Mouse (Mus musculus) MEL (cell line): Measurements from ENCODE around the gene Spag9. TPM values are rescaled to one million over a fixed set of nuclear protein-coding genes. Genes with fewer than 3 reads are reported as not detected.

Experiments used
- DNase-seq: peaks from one replicate; pipeline ENCODE4 v3.0.0; 2011; ENCODE audit warnings: low read depth, low spot score
- H3K27ac ChIP-seq: 2 replicates; pipeline ENCODE4 v1.5.1; 2012; ENCODE audit warnings: low read depth, mild to moderate bottlenecking, control low read depth, low read length, moderate library complexity; ENCODE audit not compliant: control insufficient read depth
- H3K27me3 ChIP-seq, 2 experiments: fragments of 150-350 bp in 1 of 2; sonication (generic) in 1 of 2; 2 replicates each; pipeline ENCODE4 v1.6.1; 2012; ENCODE audit warnings: low read length in 2 of 2, mild to moderate bottlenecking in 2 of 2, improper control_type of control experiment in 1 of 2, moderate library complexity in 1 of 2; ENCODE audit not compliant: insufficient read depth in 2 of 2, control insufficient read depth in 1 of 2
- H3K36me3 ChIP-seq, 2 experiments: 2 replicates each; pipeline ENCODE4 v1.6.1; 2012 to 2014; ENCODE audit warnings: low read length in 2 of 2, improper control_type of control experiment in 1 of 2, inconsistent platforms in 1 of 2, mild to moderate bottlenecking in 1 of 2; ENCODE audit not compliant: insufficient read depth in 2 of 2, control insufficient read depth in 1 of 2
- H3K4me1 ChIP-seq, 2 experiments: fragments of 150-350 bp in 1 of 2; sonication (generic) in 1 of 2; 2 replicates each; pipeline ENCODE4 v1.6.1; 2012; ENCODE audit warnings: low read length in 2 of 2, improper control_type of control experiment in 1 of 2, mild to moderate bottlenecking in 1 of 2; ENCODE audit not compliant: insufficient read depth in 2 of 2, control insufficient read depth in 1 of 2
- H3K4me3 ChIP-seq, 2 experiments: fragments of 150-350 bp in 1 of 2; sonication (generic) in 1 of 2; 2 replicates each; pipeline ENCODE4 v1.5.1; 2012; ENCODE audit warnings: low read depth in 2 of 2, low read length in 2 of 2, mild to moderate bottlenecking in 2 of 2, moderate library complexity in 2 of 2, control low read depth in 1 of 2, improper control_type of control experiment in 1 of 2; ENCODE audit not compliant: control insufficient read depth in 1 of 2, insufficient read depth in 1 of 2
- H3K79me2 ChIP-seq: 2 replicates; pipeline ENCODE4 v1.6.1; 2012; ENCODE audit warnings: mild to moderate bottlenecking, low read length, moderate library complexity; ENCODE audit not compliant: control insufficient read depth, poor library complexity, insufficient read depth
- H3K9ac ChIP-seq: 2 replicates; pipeline ENCODE4 v1.6.1; 2012; ENCODE audit warnings: low read depth, mild to moderate bottlenecking, control low read depth, low read length, moderate library complexity; ENCODE audit not compliant: control insufficient read depth, poor library complexity, severe bottlenecking
- H3K9me3 ChIP-seq: fragments of 150-350 bp; sonication (generic); replicated peaks from 2 replicates; pipeline ENCODE4 v1.6.1; 2012; ENCODE audit warnings: mild to moderate bottlenecking, low read length, improper control_type of control experiment, moderate library complexity; ENCODE audit not compliant: insufficient read depth
- BHLHE40 ChIP-seq: IDR thresholded peaks from 2 replicates; pipeline ENCODE4 v1.6.1; 2012; ENCODE audit warnings: low read depth, mild to moderate bottlenecking, inconsistent platforms, low read length, improper control_type of control experiment, borderline replicate concordance
- CTCF ChIP-seq, 3 experiments: IDR thresholded peaks in 2 of 3; conservative IDR thresholded peaks in 1 of 3; 2 replicates each; pipeline ENCODE4 v1.5.1; 2011 to 2012; ENCODE audit warnings: low read length in 3 of 3, low read depth in 2 of 3, mild to moderate bottlenecking in 2 of 3, improper control_type of control experiment in 1 of 3, inconsistent platforms in 1 of 3, mixed read lengths in 1 of 3, moderate library complexity in 1 of 3; ENCODE audit not compliant: control insufficient read depth in 1 of 3, insufficient read depth in 1 of 3, poor library complexity in 1 of 3, severe bottlenecking in 1 of 3
- E2F4 ChIP-seq: IDR thresholded peaks from 2 replicates; pipeline ENCODE4 v1.6.1; 2011; ENCODE audit warnings: low read depth, low read length, improper control_type of control experiment, borderline replicate concordance
- EP300 ChIP-seq, 2 experiments: IDR thresholded peaks; 2 replicates each; pipeline ENCODE4 v1.6.1; 2011; ENCODE audit warnings: improper control_type of control experiment in 2 of 2, low read length in 2 of 2, low read depth in 1 of 2, mild to moderate bottlenecking in 1 of 2
- ETS1 ChIP-seq: IDR thresholded peaks from 2 replicates; pipeline ENCODE4 v1.6.1; 2012; ENCODE audit warnings: low read depth, mild to moderate bottlenecking, inconsistent platforms, low read length, improper control_type of control experiment, moderate library complexity
- GABPA ChIP-seq: IDR thresholded peaks from 2 replicates; pipeline ENCODE4 v1.6.1; 2012; ENCODE audit warnings: low read depth, mild to moderate bottlenecking, inconsistent platforms, low read length, improper control_type of control experiment, moderate library complexity
- GATA1 ChIP-seq: IDR thresholded peaks from 2 replicates; pipeline ENCODE4 v1.6.1; 2011; ENCODE audit warnings: low read depth, low read length, improper control_type of control experiment
- JUND ChIP-seq: IDR thresholded peaks from 2 replicates; pipeline ENCODE4 v1.6.1; 2011; ENCODE audit warnings: low read depth, mild to moderate bottlenecking, improper control_type of control experiment, low read length
- MAZ ChIP-seq: IDR thresholded peaks from 2 replicates; pipeline ENCODE4 v1.6.1; 2012; ENCODE audit warnings: low read depth, mild to moderate bottlenecking, inconsistent platforms, low read length, improper control_type of control experiment
- MXI1 ChIP-seq: IDR thresholded peaks from 2 replicates; pipeline ENCODE4 v1.6.1; 2011; ENCODE audit warnings: mild to moderate bottlenecking, low read depth, low read length, improper control_type of control experiment
- NELFE ChIP-seq: IDR thresholded peaks from 2 replicates; pipeline ENCODE4 v1.6.1; 2011; ENCODE audit warnings: low read depth, low read length, improper control_type of control experiment
- NRF1 ChIP-seq: IDR thresholded peaks from 2 replicates; pipeline ENCODE4 v1.6.1; 2014; ENCODE audit warnings: low read depth, mild to moderate bottlenecking, inconsistent platforms, low read length, improper control_type of control experiment, moderate library complexity; ENCODE audit not compliant: poor library complexity, insufficient read depth, severe bottlenecking
- POLR2A ChIP-seq, 2 experiments: IDR thresholded peaks; 2 replicates each; pipeline ENCODE4 v1.6.1; 2011 to 2012; ENCODE audit warnings: low read length in 2 of 2, mild to moderate bottlenecking in 2 of 2, control low read depth in 1 of 2, improper control_type of control experiment in 1 of 2, low read depth in 1 of 2, moderate library complexity in 1 of 2; ENCODE audit not compliant: control insufficient read depth in 1 of 2, insufficient read depth in 1 of 2, poor library complexity in 1 of 2
- POLR2AphosphoS5 ChIP-seq: IDR thresholded peaks from 2 replicates; pipeline ENCODE4 v1.6.1; 2012; ENCODE audit warnings: low read depth, borderline replicate concordance, mild to moderate bottlenecking, inconsistent platforms, low read length, moderate library complexity, mixed read lengths
- RCOR1 ChIP-seq: IDR thresholded peaks from 2 replicates; pipeline ENCODE4 v1.6.1; 2012; ENCODE audit warnings: low read depth, mild to moderate bottlenecking, inconsistent platforms, low read length, improper control_type of control experiment
- SIN3A ChIP-seq: IDR thresholded peaks from 2 replicates; pipeline ENCODE4 v1.6.1; 2012; ENCODE audit warnings: low read length, improper control_type of control experiment, inconsistent platforms
- TCF12 ChIP-seq: IDR thresholded peaks from 2 replicates; pipeline ENCODE4 v1.6.1; 2014; ENCODE audit warnings: low read depth, mild to moderate bottlenecking, inconsistent platforms, low read length, improper control_type of control experiment, moderate library complexity
- USF2 ChIP-seq, 2 experiments: IDR thresholded peaks; 2 replicates each; pipeline ENCODE4 v1.6.1; 2011 to 2012; ENCODE audit warnings: improper control_type of control experiment in 2 of 2, low read length in 2 of 2, borderline replicate concordance in 1 of 2, inconsistent platforms in 1 of 2, low read depth in 1 of 2, mild to moderate bottlenecking in 1 of 2; ENCODE audit not compliant: insufficient read depth in 1 of 2
- ZKSCAN1 ChIP-seq: IDR thresholded peaks from 2 replicates; pipeline ENCODE4 v1.6.1; 2012; ENCODE audit warnings: low read depth, mild to moderate bottlenecking, inconsistent platforms, low read length, improper control_type of control experiment, moderate library complexity
- polyA plus RNA-seq, 2 experiments: library from polyadenylated mRNA; stranded (reverse) in 1 of 2; unstranded in 1 of 2; fragments of >175 nt in 1 of 2; fragments of >200 nt in 1 of 2; gene quantifications; 2 replicates each; pipeline versions ENCODE4 v1.2.1 to v1.2.4; 2012; ENCODE audit warnings: low replicate concordance in 2 of 2, low read depth in 1 of 2; ENCODE audit not compliant: insufficient read length in 2 of 2, insufficient read depth in 1 of 2, missing spikeins in 1 of 2
- total RNA-seq: library from RNA; depleted of rRNA; stranded (reverse); fragments of 300-350 nt; gene quantifications from 2 replicates; pipeline ENCODE4 v1.2.3, GENCODE M21; 2012

The Spag9 gene
- total and polyA plus RNA-seq, 3 experiments: 18.9 to 279 (median 20.6) TPM

- TF ChIP-seq USF2 (IDR thresholded peaks at IDR 0.05; ENCODE audit: borderline replicate concordance in 1 of 2, insufficient read depth in 1 of 2, low read depth in 1 of 2, low read length in 2 of 2) (peak; percentile 21 to 72; a peak in 3 of 4 replicates), POLR2A (IDR thresholded peaks at IDR 0.05; ENCODE audit: control insufficient read depth in 1 of 2, insufficient read depth in 1 of 2, low read depth in 1 of 2, low read length in 2 of 2, poor library complexity in 1 of 2) (peak; percentile 80 to 90; a peak in 3 of 4 replicates), JUND (no peak), POLR2AphosphoS5 (no peak), MXI1 (peak; percentile 100), GABPA (no peak), MAZ (peak; percentile 97), SIN3A (peak; percentile 99), GATA1 (peak; percentile 32; the same call in 1 of the 2 replicates), E2F4 (no peak), ZKSCAN1 (no peak), BHLHE40 (peak; percentile 77; the same call in 1 of the 2 replicates), EP300 (IDR thresholded peaks at IDR 0.05; ENCODE audit: low read depth in 1 of 2, low read length in 2 of 2) (peak in 1 of 2 experiments; percentile 71; a peak in 2 of 4 replicates), TCF12 (peak; percentile 90)
These were observed 27.7 kb upstream of the Spag9 start, which contains the start of the genes Gm20390 and Nme1 (continued) for GRCm38 (mm10) chr11:93968005-93968847.

- TF ChIP-seq ZKSCAN1 (no peak), NELFE (no peak), CTCF (IDR thresholded peaks at IDR 0.05 in 2 of 3, conservative IDR thresholded peaks at IDR 0.05 in 1 of 3; ENCODE audit: control insufficient read depth in 1 of 3, insufficient read depth in 1 of 3, low read depth in 2 of 3, low read length in 3 of 3, poor library complexity in 1 of 3, severe bottlenecking in 1 of 3) (no peak), RCOR1 (peak; percentile 58; the same call in 1 of the 2 replicates), EP300 (IDR thresholded peaks at IDR 0.05; ENCODE audit: low read depth in 1 of 2, low read length in 2 of 2) (peak in 1 of 2 experiments; percentile 52; a peak in 2 of 4 replicates), NRF1 (no peak), ETS1 (no peak), GATA1 (no peak)
- Histone ChIP-seq H3K36me3 (peaks cover 8 to 27% of the 10 kb centered on the region in 2 experiments), H3K4me1 (peaks cover 4 to 17% of the 10 kb centered on the region in 2 experiments), H3K4me3 (peak overlapping the region; percentile 44 to 52), H3K79me2 (peaks cover 35% of the 10 kb centered on the region), H3K9ac (peak overlapping the region; percentile 56), H3K27me3 (peaks cover 0 to 2% of the 10 kb centered on the region in 2 experiments; a peak in 1 of 4 replicates), H3K27ac (no peak overlapping the region), H3K9me3 (no peaks in the 10 kb centered on the region)
- no peak for DNase-seq
These were observed 27.1 kb upstream of the Spag9 start for GRCm38 (mm10) chr11:93968848-93969128.
